23 mouse cellular contexts compared by ENCODE assay signal in the genomic region with DNA sequence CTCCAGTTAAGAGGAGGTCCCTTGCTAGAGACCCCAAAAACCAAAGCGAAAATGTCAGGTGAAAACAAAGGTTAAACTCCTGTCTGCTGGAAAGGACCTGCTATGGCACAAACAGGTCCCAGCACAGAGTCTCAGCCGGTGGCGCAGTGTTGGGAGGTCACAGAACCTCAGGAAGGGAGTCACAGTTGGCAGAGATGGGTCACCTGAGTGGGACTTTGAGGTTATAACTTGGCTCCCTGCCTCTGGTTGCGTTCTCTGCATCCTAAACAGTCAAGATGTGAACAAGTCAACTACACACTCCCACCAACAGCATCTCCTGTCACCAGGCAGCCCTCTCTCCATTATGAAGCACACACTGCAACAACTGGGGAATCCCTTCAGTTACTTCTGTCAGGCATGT. TPM values are rescaled to one million over a fixed set of nuclear protein-coding genes. Genes with fewer than 3 reads are reported as not detected.
DNase-seq lines count a peak whose midpoint lies in the region; ATAC-seq and TF ChIP-seq lines count a peak whose summit lies in the region.
"Had no signal": no experiment of that assay in that cellular context is flagged by ENCODE, and none has a peak within 500 bp of the region (broad histone marks: within the 10 kb centered on the region; RNA-seq: fewer than 3 reads in every experiment).

No protein-coding gene starts in this region.

- TF ChIP-seq CTCF in cerebellum, adult 2 months (IDR thresholded peaks at IDR 0.05; ENCODE audit: borderline replicate concordance, insufficient read depth, low read depth, low read length), result no peak

- no peak overlapping the region for H3K9ac ChIP-seq in midbrain, embryonic 11.5 days (ENCODE audit: low read length)
- H3K9ac ChIP-seq in midbrain, embryonic 14.5 days (replicated peaks; ENCODE audit: low read length), result no peak overlapping the region
- H3K9ac ChIP-seq: embryonic facial prominence, embryonic 12.5 days; forebrain, embryonic 13.5 days; forebrain, embryonic 15.5 days; forebrain, postnatal 0 days had no signal

- peak overlapping the region; percentile 92; the same call in 1 of the 2 replicates for H3K27ac ChIP-seq in cerebellum, adult 2 months (ENCODE audit: insufficient read depth, low read length)
- H3K27ac ChIP-seq in midbrain, embryonic 11.5 days (ENCODE audit: low read depth, low read length), result no peak overlapping the region
- no peak overlapping the region for H3K27ac ChIP-seq in midbrain, embryonic 14.5 days (replicated peaks; ENCODE audit: low read depth, low read length)
- H3K27ac ChIP-seq: embryonic facial prominence, embryonic 10.5 days; embryonic facial prominence, embryonic 12.5 days; forebrain, embryonic 13.5 days; forebrain, embryonic 15.5 days had no signal

- WGBS in cerebellum, adult 2 months, result 76% methylated on average over 4 of the region's 4 CpGs
- 94% methylated on average over 4 of the region's 4 CpGs for WGBS in midbrain, embryonic 11.5 days
- WGBS in midbrain, embryonic 14.5 days, result 90% methylated on average over 4 of the region's 4 CpGs

- DNase-seq in cerebellum, adult 2 months, result no peak
- no peak for DNase-seq in cerebellum, adult 18-20 months
- peak; percentile 74 for DNase-seq in heart, adult 11 months
- no peak for DNase-seq in heart, postnatal 14 days
- peak; percentile 51 for DNase-seq in midbrain, embryonic 11.5 days (ENCODE audit: low spot score, missing footprints)
- DNase-seq in midbrain, embryonic 14.5 days, result no peak
- DNase-seq: adrenal gland, adult 8-10 months; adrenal gland, postnatal 14 days; adrenal gland, postnatal 36 days; B cell, adult 2 months; cerebellum, adult 11-12 months; cerebellum, adult 9-10 months; cerebellum, postnatal 14 days; forebrain, postnatal 0 days had no signal

- no peaks in the 10 kb centered on the region for H3K9me3 ChIP-seq in midbrain, embryonic 11.5 days (ENCODE audit: control insufficient read depth, low read length)
- no peaks in the 10 kb centered on the region for H3K9me3 ChIP-seq in midbrain, embryonic 14.5 days (ENCODE audit: control insufficient read depth, low read length)
- H3K9me3 ChIP-seq: embryonic facial prominence, embryonic 10.5 days; embryonic facial prominence, embryonic 12.5 days; forebrain, embryonic 15.5 days had no signal

- no peak overlapping the region for H3K4me2 ChIP-seq in midbrain, embryonic 11.5 days
- no peak overlapping the region for H3K4me2 ChIP-seq in midbrain, embryonic 14.5 days (ENCODE audit: low read length)
- H3K4me2 ChIP-seq: embryonic facial prominence, embryonic 12.5 days; forebrain, embryonic 13.5 days; forebrain, embryonic 15.5 days had no signal

- intact Hi-C loops in heart, postnatal 14 days (cut with DNase I), result no loop called here

- ATAC-seq in midbrain, embryonic 11.5 days (ENCODE audit: low FRiP score), result no peak
- ATAC-seq in midbrain, embryonic 14.5 days (ENCODE audit: low FRiP score, low TSS enrichment), result no peak
- ATAC-seq: activated CD4-positive, CD25-positive, alpha-beta regulatory T cell, adult 4 months; CD4-positive, CD25-positive, alpha-beta regulatory T cell, adult 4 months; forebrain, embryonic 13.5 days; forebrain, embryonic 15.5 days; forebrain, postnatal 0 days; Patski had no signal

- no peaks in the 10 kb centered on the region for H3K36me3 ChIP-seq in midbrain, embryonic 11.5 days (ENCODE audit: control insufficient read depth, insufficient read depth, low read length)
- H3K36me3 ChIP-seq in midbrain, embryonic 14.5 days (ENCODE audit: control insufficient read depth, insufficient read depth, low read length), result no peaks in the 10 kb centered on the region
- H3K36me3 ChIP-seq: embryonic facial prominence, embryonic 10.5 days; embryonic facial prominence, embryonic 12.5 days; forebrain, embryonic 15.5 days; G1E had no signal

- H3K27me3 ChIP-seq in cerebellum, adult 2 months (ENCODE audit: control insufficient read depth, insufficient read depth, low read length), result no peaks in the 10 kb centered on the region
- no peaks in the 10 kb centered on the region for H3K27me3 ChIP-seq in midbrain, embryonic 11.5 days (ENCODE audit: control insufficient read depth, insufficient read depth, low read length)
- H3K27me3 ChIP-seq in midbrain, embryonic 14.5 days (ENCODE audit: control insufficient read depth, insufficient read depth, low read length), result no peaks in the 10 kb centered on the region
- H3K27me3 ChIP-seq: embryonic facial prominence, embryonic 12.5 days; forebrain, embryonic 13.5 days; forebrain, embryonic 15.5 days had no signal

- H3K4me3 ChIP-seq in cerebellum, adult 2 months (replicated peaks; ENCODE audit: insufficient read depth, low read depth, low read length), result no peak overlapping the region
- H3K4me3 ChIP-seq in midbrain, embryonic 11.5 days (ENCODE audit: low read depth, low read length), result no peak overlapping the region
- no peak overlapping the region for H3K4me3 ChIP-seq in midbrain, embryonic 14.5 days (replicated peaks; ENCODE audit: low read depth, low read length)
- H3K4me3 ChIP-seq: embryonic facial prominence, embryonic 10.5 days; embryonic facial prominence, embryonic 12.5 days; forebrain, embryonic 13.5 days; forebrain, embryonic 15.5 days had no signal

- H3K4me1 ChIP-seq in cerebellum, adult 2 months (ENCODE audit: control insufficient read depth, insufficient read depth, low read length), result peaks cover 81% of the 10 kb centered on the region
- peaks cover 3% of the 10 kb centered on the region; the same call in 1 of the 2 replicates for H3K4me1 ChIP-seq in midbrain, embryonic 11.5 days (ENCODE audit: control insufficient read depth, insufficient read depth, low read length)
- no peaks in the 10 kb centered on the region for H3K4me1 ChIP-seq in midbrain, embryonic 14.5 days (ENCODE audit: control insufficient read depth, insufficient read depth, low read length)

- no peak for TF ChIP-seq POLR2A in cerebellum, adult 2 months (IDR thresholded peaks at IDR 0.05; ENCODE audit: borderline replicate concordance, insufficient read depth, low read length)

RNA-seq across cellular contexts. Expression of a gene that starts 48.4 kb away (rescaled TPM):
- 71.1 and 72.6 TPM in 2 replicates for polyA plus RNA-seq in cerebellum, adult 2 months (2012; rRNA removed)
- 1 to 10 TPM; 2.1 to 3.6 TPM for total RNA-seq in heart, postnatal 14 days (2021)
- 0.66 and 0.74 TPM in 2 replicates for polyA plus RNA-seq in midbrain, embryonic 11.5 days (2014; fragmentation: Nextera tagmentation; extraction: Ambion mirVana)
- polyA plus RNA-seq in midbrain, embryonic 14.5 days (2014; fragmentation: Nextera tagmentation; extraction: Ambion mirVana), result 0.95 and 1.8 TPM in 2 replicates
- total RNA-seq: CH12.LX had no signal
- polyA plus RNA-seq: CD4-positive, CD25-positive, alpha-beta regulatory T cell, adult 4 months; G1E had no signal

Comparison
In these comparisons a context has a peak if more than half of its experiments do, and no peak if none do; other contexts are left out.
1. DNase-seq: peak in heart, adult 11 months (single experiment) and midbrain, embryonic 11.5 days (single experiment); none in cerebellum, adult 2 months (0 of 2), cerebellum, adult 18-20 months (0 of 2), heart, postnatal 14 days (0 of 2) and midbrain, embryonic 14.5 days (single experiment).
2. RNA of a gene that starts 48.4 kb away (polyA plus RNA-seq): 71.1 to 72.6 TPM in cerebellum, adult 2 months; 0.95 to 1.8 TPM in midbrain, embryonic 14.5 days and 0.66 to 0.74 TPM in midbrain, embryonic 11.5 days; every median in the first group is over 10 times any median in the second.